Mouse (Mus musculus): ENCODE results near the gene Gm525.

- TF ChIP-seq CTCF (IDR thresholded peaks at IDR 0.05; ENCODE audit: low read depth) (no peak), EP300 (optimal IDR thresholded peaks at IDR 0.05) (no peak)
Measured at GRCm38 (mm10) chr11:89073541-89073940, at the start of gene Gm525.

Data from stomach, postnatal 0 days (tissue).